Comparison of ENCODE assay signal across 24 mouse cellular contexts in the genomic region with DNA sequence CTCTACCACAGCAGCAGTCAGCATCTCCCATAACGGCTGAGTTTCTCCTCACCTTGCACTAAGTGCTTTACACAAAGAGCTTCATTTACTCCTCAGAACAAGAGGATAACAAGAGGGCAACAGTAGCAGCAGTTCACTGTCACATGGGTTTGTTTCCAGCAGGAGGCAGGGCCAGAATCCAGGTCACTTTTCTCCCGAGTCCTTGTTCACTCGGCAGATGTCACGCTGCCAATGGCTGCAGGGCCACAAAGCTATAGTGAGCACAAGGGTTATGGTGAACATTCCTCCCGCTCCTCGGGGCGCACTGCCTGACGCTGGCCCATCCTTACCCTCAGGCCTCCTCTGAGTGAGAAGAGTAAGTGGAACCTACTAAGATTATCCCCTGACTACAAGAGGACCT. TPM values are rescaled to one million over a fixed set of nuclear protein-coding genes. Genes with fewer than 3 reads are reported as not detected.
A peak's percentile ranks its signal among the peaks of the same experiment; 100 is the strongest.
DNase-seq lines count a peak whose midpoint lies in the region; ATAC-seq lines count a peak whose summit lies in the region.
"Had no signal": no experiment of that assay in that cellular context is flagged by ENCODE, and none has a peak within 500 bp of the region (broad histone marks: within the 10 kb centered on the region; RNA-seq: fewer than 3 reads in every experiment).

No protein-coding gene starts in this region.

- peak overlapping the region; percentile 81 for H3K27ac ChIP-seq in brown adipose tissue, adult 24 weeks (replicated peaks; ENCODE audit: low read depth, low read length)
- H3K27ac ChIP-seq: forebrain, embryonic 10.5 days; hindbrain, embryonic 12.5 days; limb, embryonic 10.5 days; liver, embryonic 12.5 days; midbrain, embryonic 15.5 days; neural tube, embryonic 15.5 days had no signal

- DNase-seq in cerebellum, adult 11 months, result peak; percentile 17
- DNase-seq in kidney, adult 18-20 months, result peak; percentile 15
- no peak for DNase-seq in kidney, adult 9 months
- peak; percentile 34 to 51 for DNase-seq in cerebellum, postnatal 25 days
- DNase-seq: B cell, adult 2 months; lung, adult 2 months; lung, postnatal 36 days; right cerebral cortex, postnatal 25 days; thymus, adult 2 months had no signal

- peaks cover 9% of the 10 kb centered on the region for H3K4me1 ChIP-seq in brown adipose tissue, adult 24 weeks (ENCODE audit: control insufficient read depth, insufficient read depth, insufficient read length, low read length)
- H3K4me1 ChIP-seq: hindbrain, embryonic 12.5 days; liver, embryonic 12.5 days; midbrain, embryonic 15.5 days; neural tube, embryonic 15.5 days had no signal

- no peak overlapping the region for H3K4me3 ChIP-seq in brown adipose tissue, adult 24 weeks (ENCODE audit: insufficient read depth, low read depth, low read length)
- H3K4me3 ChIP-seq: forebrain, embryonic 10.5 days; hindbrain, embryonic 12.5 days; limb, embryonic 10.5 days; liver, embryonic 12.5 days; midbrain, embryonic 15.5 days; neural tube, embryonic 15.5 days had no signal

- ATAC-seq in cerebellum, adult (ENCODE audit: insufficient number of reproducible peaks, low FRiP score, low TSS enrichment), result no peak
- ATAC-seq in monocyte, adult 5-6 weeks (replicated peaks; ENCODE audit: insufficient number of reproducible peaks, low FRiP score, low TSS enrichment, poor library complexity, severe bottlenecking), result no peak
- ATAC-seq: liver, embryonic 12.5 days; midbrain, embryonic 15.5 days had no signal

RNA-seq across cellular contexts. Expression of gene 1700001C02Rik, which starts 17.7 kb away (rescaled TPM):
- polyA plus RNA-seq in brown adipose tissue, adult 24 weeks (2012; ENCODE audit: insufficient read depth, insufficient read length, missing spikeins), result not detected in 2 replicates
- not detected in 3 replicates for total RNA-seq in monocyte, adult 5-6 weeks (2017)
- total RNA-seq: gastrocnemius, adult 18-20 months; megakaryocyte-erythroid progenitor cell, adult 5-6 weeks had no signal
- polyA plus RNA-seq: forebrain, embryonic 10.5 days; heart, postnatal 0 days; large intestine, adult 2 months; limb, embryonic 10.5 days; liver, embryonic 12.5 days; spleen, adult 2 months; stomach, embryonic 16.5 days had no signal

RNA-seq across cellular contexts. Expression of gene Otof, which starts 21.8 kb away (rescaled TPM):
- not detected in 2 replicates for polyA plus RNA-seq in brown adipose tissue, adult 24 weeks (2012; ENCODE audit: insufficient read depth, insufficient read length, missing spikeins)
- total RNA-seq in monocyte, adult 5-6 weeks (2017), result not detected in 3 replicates
